Mouse (Mus musculus) heart, embryonic 11.5 days (tissue): ENCODE measurements around the gene Cntn4. TPM values are rescaled to one million over a fixed set of nuclear protein-coding genes. Genes with fewer than 3 reads are reported as not detected.

Experiments
- ATAC-seq: fragments of 200-750 bp; cut with Nextera tagmentation; replicated peaks from 2 replicates; pipeline ENCODE4 v1.8.0; 2017; ENCODE audit warnings: moderate library complexity; ENCODE audit not compliant: insufficient number of reproducible peaks, low FRiP score, low TSS enrichment
- H3K27ac ChIP-seq: fragments of 300-500 bp; sonication (generic); 2 replicates; pipeline ENCODE4 v1.5.1; 2014; ENCODE audit warnings: mild to moderate bottlenecking, low read depth, low read length
- H3K27me3 ChIP-seq: fragments of 300-500 bp; sonication (generic); 2 replicates; pipeline ENCODE4 v1.6.1; 2014; ENCODE audit warnings: mild to moderate bottlenecking, low read length, mixed read lengths; ENCODE audit not compliant: control insufficient read depth, insufficient read depth
- H3K36me3 ChIP-seq: fragments of 300-500 bp; sonication (generic); 2 replicates; pipeline ENCODE4 v1.6.1; 2014; ENCODE audit warnings: mild to moderate bottlenecking, low read length, moderate library complexity, mixed read lengths; ENCODE audit not compliant: control insufficient read depth, insufficient read depth
- H3K4me1 ChIP-seq: fragments of 300-500 bp; sonication (generic); 2 replicates; pipeline ENCODE4 v1.6.1; 2014; ENCODE audit warnings: low read length; ENCODE audit not compliant: control insufficient read depth, insufficient read depth
- H3K4me2 ChIP-seq: fragments of 300-500 bp; sonication (generic); 2 replicates; pipeline ENCODE4 v1.6.1; 2014; ENCODE audit warnings: mild to moderate bottlenecking, moderate library complexity
- H3K4me3 ChIP-seq: fragments of 300-500 bp; sonication (generic); 2 replicates; pipeline ENCODE4 v1.5.1; 2014; ENCODE audit warnings: low read depth, low read length
- H3K9ac ChIP-seq: fragments of 300-500 bp; sonication (generic); 2 replicates; pipeline ENCODE4 v1.6.1; 2014; ENCODE audit warnings: mild to moderate bottlenecking, low read depth, low read length, moderate library complexity
- H3K9me3 ChIP-seq: fragments of 300-500 bp; sonication (generic); replicated peaks from 2 replicates; pipeline ENCODE4 v1.6.1; 2016; ENCODE audit warnings: low read length; ENCODE audit not compliant: control insufficient read depth
- WGBS: fragments of 180-500 bp; shearing (Covaris S2); extraction: QIAGEN DNeasy Blood & Tissue Kit; methylation state at CpG from one replicate; pipeline ENCODE4 v1.1.7; 2014; ENCODE audit not compliant: insufficient replicate concordance; 5-methylcytosine and 5-hydroxymethylcytosine counted together
- polyA plus RNA-seq: library from polyadenylated mRNA; unstranded; fragments of >200 nt; fragmentation: Nextera tagmentation; extraction: Ambion mirVana; gene quantifications from 2 replicates; pipeline ENCODE4 v1.2.1, GENCODE M21; 2014

The Cntn4 gene
- polyA plus RNA-seq, 1 experiment from 2014 or later, result 1.8 TPM

DNA sequence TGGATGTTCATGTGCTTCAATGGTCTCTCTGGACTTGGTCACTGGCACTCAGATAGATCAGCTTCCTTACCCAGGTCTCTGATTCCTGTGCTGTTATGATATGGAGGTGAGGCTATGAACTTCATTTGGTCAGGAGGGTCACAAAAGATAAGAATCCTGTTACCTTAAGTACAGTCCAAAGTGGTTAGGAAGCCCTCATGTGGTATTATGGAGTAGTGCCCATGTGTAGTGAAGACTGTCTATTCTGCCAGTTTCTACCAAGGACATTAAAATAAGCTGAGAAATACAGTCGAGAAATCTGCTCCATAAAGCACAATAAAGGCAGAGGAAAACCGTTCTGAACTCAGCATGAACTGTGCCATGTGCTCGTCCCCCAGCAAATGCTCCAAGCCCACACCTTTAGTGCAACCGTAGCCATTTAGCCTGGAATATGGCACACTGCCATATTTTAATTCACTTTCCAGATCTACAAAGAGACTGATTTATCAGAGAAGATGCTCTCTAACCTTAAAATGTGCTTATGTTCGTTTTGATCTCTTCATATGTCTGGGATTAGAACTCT is 943.8 kb downstream of the Cntn4 start:
- ATAC-seq, result no peak
- Histone ChIP-seq H3K9ac (no peak overlapping the region), H3K4me2 (no peak overlapping the region), H3K27ac (no peak overlapping the region), H3K4me1 (no peaks in the 10 kb centered on the region), H3K36me3 (no peaks in the 10 kb centered on the region), H3K27me3 (no peaks in the 10 kb centered on the region), H3K9me3 (no peaks in the 10 kb centered on the region), H3K4me3 (no peak overlapping the region)
- WGBS, result 74% methylated on average over 5 of the region's 5 CpGs

DNA sequence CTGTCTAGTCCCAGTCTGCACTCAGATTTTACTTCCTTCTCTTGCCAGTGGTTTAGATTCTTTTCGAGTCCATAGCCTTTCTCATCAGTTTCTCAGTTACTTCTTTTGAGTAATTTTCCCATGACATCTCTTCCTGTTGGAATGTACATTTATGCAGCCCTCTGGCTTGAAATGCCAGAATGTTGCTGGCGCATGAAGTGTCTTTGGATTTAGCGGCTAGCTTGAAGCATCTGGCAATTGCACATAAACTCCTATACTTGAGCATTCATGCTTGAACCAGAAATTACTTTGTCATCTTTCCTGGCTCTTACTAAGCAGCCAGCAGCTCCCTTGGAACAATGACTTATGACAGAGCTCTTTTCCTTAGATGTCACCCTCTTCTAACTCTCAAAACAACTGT is 965.6 kb downstream of the Cntn4 start:
- no peak for ATAC-seq
- H3K4me3 ChIP-seq, result no peak overlapping the region
- no peaks in the 10 kb centered on the region for H3K4me1 ChIP-seq
- no peaks in the 10 kb centered on the region for H3K36me3 ChIP-seq
- H3K27me3 ChIP-seq, result no peaks in the 10 kb centered on the region
- 79% methylated on average over 3 of the region's 3 CpGs for WGBS
- H3K27ac ChIP-seq, result no peak overlapping the region
- H3K9me3 ChIP-seq, result no peaks in the 10 kb centered on the region
- no peak overlapping the region for H3K4me2 ChIP-seq
- H3K9ac ChIP-seq, result no peak overlapping the region

DNA sequence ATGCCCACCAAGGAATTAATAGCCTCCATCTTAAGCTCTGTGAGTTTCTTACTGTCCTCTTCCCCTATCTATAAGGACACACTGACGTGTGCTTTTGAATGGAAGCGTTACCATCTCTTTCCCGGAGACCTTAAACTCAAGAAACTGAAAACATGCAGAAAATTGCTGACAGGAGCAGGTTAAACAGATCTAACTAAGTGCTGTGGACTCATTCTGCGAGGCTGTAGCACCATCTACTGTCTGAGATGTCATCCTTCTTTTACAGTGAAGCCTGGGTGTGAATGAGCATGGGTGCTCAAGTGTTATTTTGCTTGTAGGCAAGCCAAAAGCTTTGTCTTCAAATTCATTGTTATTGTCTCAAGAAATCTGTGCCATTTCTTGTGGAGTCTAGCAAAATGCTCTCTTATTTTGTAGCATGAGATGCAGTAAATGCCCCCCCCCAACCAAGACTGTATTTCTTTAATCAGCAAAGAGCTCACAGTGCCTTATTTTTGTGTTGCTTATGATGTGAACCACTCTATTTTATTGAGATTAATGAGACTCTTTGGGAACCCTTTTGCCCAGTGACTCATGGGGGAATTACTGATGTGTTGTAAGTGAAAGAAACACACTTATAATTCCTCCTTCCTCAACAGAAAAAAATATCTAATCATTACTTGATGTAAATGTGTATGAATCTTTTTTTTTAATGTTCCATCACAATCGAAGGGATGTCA is 968.2 kb downstream of the Cntn4 start:
- no peaks in the 10 kb centered on the region for H3K9me3 ChIP-seq
- no peak for ATAC-seq
- H3K27ac ChIP-seq, result no peak overlapping the region
- H3K4me2 ChIP-seq, result no peak overlapping the region
- H3K36me3 ChIP-seq, result no peaks in the 10 kb centered on the region
- WGBS, result 45% methylated on average over 5 of the region's 5 CpGs
- no peak overlapping the region for H3K4me3 ChIP-seq
- no peak overlapping the region for H3K9ac ChIP-seq
- no peaks in the 10 kb centered on the region for H3K4me1 ChIP-seq
- no peaks in the 10 kb centered on the region for H3K27me3 ChIP-seq

DNA sequence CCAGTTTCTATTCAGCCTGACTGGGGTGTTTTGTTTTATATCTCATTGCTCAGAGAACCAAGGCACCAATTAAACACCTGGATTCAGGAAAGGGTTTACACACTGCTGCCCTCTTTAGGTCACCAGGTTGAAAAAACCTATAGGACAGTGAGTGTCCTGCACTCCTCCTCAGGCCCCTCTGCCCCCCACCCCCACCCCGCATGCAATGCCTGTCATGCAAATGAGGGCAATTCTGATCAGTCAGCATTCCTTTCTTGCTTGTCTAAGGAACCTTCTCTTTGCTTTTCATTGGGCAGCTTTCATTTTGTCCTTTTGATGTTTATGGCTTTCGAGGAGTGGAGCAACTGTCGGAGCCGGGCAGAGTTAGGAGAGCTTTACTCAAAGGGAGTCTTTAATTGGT is 969.5 kb downstream of the Cntn4 start:
- ATAC-seq, result no peak
- Histone ChIP-seq H3K9ac (no peak overlapping the region), H3K36me3 (no peaks in the 10 kb centered on the region), H3K27me3 (no peaks in the 10 kb centered on the region), H3K4me2 (no peak overlapping the region), H3K4me3 (no peak overlapping the region), H3K9me3 (no peaks in the 10 kb centered on the region), H3K27ac (no peak overlapping the region), H3K4me1 (no peaks in the 10 kb centered on the region)
- 51% methylated on average over 4 of the region's 4 CpGs for WGBS

DNA sequence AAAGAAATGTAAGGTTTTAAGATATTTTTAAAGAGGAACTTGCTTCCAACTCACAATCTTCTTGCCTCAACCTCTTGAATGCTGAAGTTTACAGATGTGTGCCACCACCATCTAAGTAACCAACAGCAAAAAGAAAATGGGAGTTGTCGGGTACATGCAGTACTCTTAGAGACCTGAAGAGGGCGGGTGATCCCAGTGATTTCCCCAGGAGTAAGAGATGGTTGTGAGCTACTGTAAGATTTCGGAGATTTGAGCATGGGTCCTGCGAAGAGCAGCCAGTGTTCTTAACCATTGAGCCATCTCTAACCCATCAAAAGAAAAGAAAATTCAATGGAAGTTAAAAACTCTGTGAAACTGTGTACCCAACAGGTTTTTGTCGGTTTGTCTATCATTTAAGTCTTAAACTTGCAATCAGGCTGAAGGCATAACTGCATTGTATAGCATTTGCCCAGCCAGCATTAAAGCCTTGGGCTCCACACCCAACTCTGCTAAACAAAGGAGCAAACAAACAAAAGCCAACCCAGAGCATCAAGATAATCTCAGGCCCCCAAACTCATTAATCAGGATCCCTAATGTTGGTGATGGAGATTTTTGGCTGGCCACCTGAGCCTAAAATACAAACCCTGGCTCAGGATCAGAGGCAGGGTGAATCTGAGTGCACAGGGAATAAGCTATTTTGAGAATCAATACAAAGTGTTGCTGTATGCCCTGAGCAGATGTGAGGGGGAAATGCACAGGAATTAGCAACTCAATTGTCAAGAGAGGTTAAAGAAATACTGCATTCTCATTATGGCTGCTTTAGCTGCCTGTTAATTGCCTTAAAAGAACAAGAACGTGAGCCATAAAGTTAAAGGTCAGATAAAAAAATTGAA is 986.6 kb downstream of the Cntn4 start:
- WGBS, result 35% methylated on average over 6 of the region's 6 CpGs
- Histone ChIP-seq H3K36me3 (no peaks in the 10 kb centered on the region), H3K4me1 (no peaks in the 10 kb centered on the region), H3K4me2 (no peak overlapping the region), H3K27ac (no peak overlapping the region), H3K27me3 (no peaks in the 10 kb centered on the region), H3K9me3 (no peaks in the 10 kb centered on the region), H3K9ac (no peak overlapping the region), H3K4me3 (no peak overlapping the region)
- ATAC-seq, result no peak

DNA sequence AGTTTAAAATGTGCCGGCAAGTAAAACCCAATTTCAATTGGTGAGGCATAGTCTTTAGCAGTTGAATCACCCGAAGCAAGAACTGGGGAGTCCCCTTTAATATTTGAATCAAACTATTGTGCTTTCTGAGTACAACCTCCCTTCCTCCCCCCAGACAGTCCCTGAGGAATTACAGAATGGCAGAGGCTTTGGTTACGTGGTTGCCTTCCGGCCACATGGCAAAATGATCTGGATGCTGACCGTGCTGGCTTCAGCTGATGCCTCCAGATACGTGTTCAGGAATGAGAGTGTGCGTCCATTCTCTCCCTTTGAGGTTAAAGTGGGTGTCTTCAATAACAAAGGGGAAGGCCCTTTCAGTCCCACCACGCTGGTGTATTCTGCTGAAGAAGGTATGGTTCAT is 998.1 kb downstream of the Cntn4 start:
- H3K27ac ChIP-seq, result no peak overlapping the region
- 83% methylated on average over 8 of the region's 8 CpGs for WGBS
- no peaks in the 10 kb centered on the region for H3K36me3 ChIP-seq
- H3K9me3 ChIP-seq, result no peaks in the 10 kb centered on the region
- no peak overlapping the region for H3K9ac ChIP-seq
- no peaks in the 10 kb centered on the region for H3K4me1 ChIP-seq
- H3K4me3 ChIP-seq, result no peak overlapping the region
- no peaks in the 10 kb centered on the region for H3K27me3 ChIP-seq
- ATAC-seq, result no peak
- no peak overlapping the region for H3K4me2 ChIP-seq

DNA sequence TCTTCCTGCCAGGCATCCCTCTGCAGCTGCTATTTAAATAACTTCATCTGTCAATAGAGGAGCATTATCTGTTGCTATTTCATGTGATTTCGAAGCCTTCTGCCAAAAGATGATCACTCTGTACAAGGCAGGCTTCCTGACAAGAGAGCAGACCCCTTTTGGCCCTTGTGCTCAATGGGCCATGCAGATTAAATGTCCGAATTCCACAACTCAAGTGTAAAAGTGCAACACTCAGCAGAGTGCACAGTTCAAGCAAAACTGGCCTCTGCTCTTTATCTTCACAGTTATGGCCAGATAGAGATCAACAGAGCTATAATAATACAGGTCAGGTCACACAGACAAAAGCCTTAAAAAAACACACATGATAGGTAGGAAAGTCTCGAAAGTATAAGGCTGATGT is 1024.5 kb downstream of the Cntn4 start:
- Histone ChIP-seq H3K4me3 (no peak overlapping the region), H3K36me3 (no peaks in the 10 kb centered on the region), H3K9ac (no peak overlapping the region), H3K9me3 (no peaks in the 10 kb centered on the region), H3K27me3 (no peaks in the 10 kb centered on the region), H3K4me1 (no peaks in the 10 kb centered on the region), H3K4me2 (no peak overlapping the region), H3K27ac (no peak overlapping the region)
- WGBS, result 62% methylated on average over 3 of the region's 3 CpGs
- ATAC-seq, result no peak

DNA sequence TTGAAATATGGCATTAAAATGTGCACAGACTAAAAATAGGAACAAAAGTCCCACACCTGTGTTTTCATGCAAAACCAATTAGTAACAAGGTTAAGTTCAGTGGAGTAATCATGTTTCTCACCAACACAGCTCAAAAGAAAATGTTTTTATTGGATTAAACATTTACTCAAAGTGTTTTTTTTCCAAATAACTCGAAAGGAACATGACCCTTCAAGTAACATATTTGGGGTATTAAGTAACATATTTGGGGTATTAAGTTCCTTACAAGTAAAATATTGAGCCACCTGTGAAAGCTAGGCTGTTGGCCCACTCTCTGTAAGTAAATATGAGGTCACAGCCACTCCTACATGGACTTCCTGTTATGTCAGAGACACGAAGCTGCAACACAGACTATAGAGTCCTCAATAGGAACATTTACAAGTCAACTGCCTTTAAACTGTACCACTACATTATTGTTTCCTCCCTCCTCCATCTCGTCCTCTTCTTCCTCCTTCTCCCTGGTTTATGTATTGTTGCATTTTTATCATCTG is 1028.1 kb downstream of the Cntn4 start:
- Histone ChIP-seq H3K4me2 (no peak overlapping the region), H3K9ac (no peak overlapping the region), H3K9me3 (no peaks in the 10 kb centered on the region), H3K4me3 (no peak overlapping the region), H3K27ac (no peak overlapping the region), H3K27me3 (no peaks in the 10 kb centered on the region), H3K4me1 (no peaks in the 10 kb centered on the region), H3K36me3 (no peaks in the 10 kb centered on the region)
- WGBS, result 43% methylated on average over 3 of the region's 3 CpGs
- ATAC-seq, result no peak
